Mouse (Mus musculus) midbrain, embryonic 15.5 days (tissue): ENCODE data around the gene Prr5l. TPM values are rescaled to one million over a fixed set of nuclear protein-coding genes. Genes with fewer than 3 reads are reported as not detected.
A peak's percentile ranks its signal among the peaks of the same experiment; 100 is the strongest.

ENCODE experiments used
- ATAC-seq: fragments of 200-750 bp; cut with Nextera tagmentation; replicated peaks from 2 replicates; pipeline ENCODE4 v1.8.0; 2017; ENCODE audit warnings: moderate TSS enrichment
- H3K27ac ChIP-seq: fragments of 300-500 bp; sonication (generic); 2 replicates; pipeline ENCODE4 v1.5.1; 2015; ENCODE audit warnings: mild to moderate bottlenecking, inconsistent platforms
- H3K27me3 ChIP-seq: fragments of 300-500 bp; sonication (generic); replicated peaks from 2 replicates; pipeline ENCODE4 v1.6.1; 2015; ENCODE audit warnings: inconsistent platforms
- H3K36me3 ChIP-seq: fragments of 300-500 bp; sonication (generic); replicated peaks from 2 replicates; pipeline ENCODE4 v1.6.1; 2015; ENCODE audit warnings: inconsistent platforms
- H3K4me1 ChIP-seq: fragments of 300-500 bp; sonication (generic); 2 replicates; pipeline ENCODE4 v1.6.1; 2015; ENCODE audit warnings: inconsistent platforms
- H3K4me2 ChIP-seq: fragments of 300-500 bp; sonication (generic); 2 replicates; pipeline ENCODE4 v1.6.1; 2015; ENCODE audit warnings: inconsistent platforms, mild to moderate bottlenecking, moderate library complexity
- H3K4me3 ChIP-seq: fragments of 300-500 bp; sonication (generic); 2 replicates; pipeline ENCODE4 v1.5.1; 2015; ENCODE audit warnings: mild to moderate bottlenecking, inconsistent platforms
- H3K9ac ChIP-seq: fragments of 300-500 bp; sonication (generic); 2 replicates; pipeline ENCODE4 v1.6.1; 2015; ENCODE audit warnings: mild to moderate bottlenecking, inconsistent platforms
- H3K9me3 ChIP-seq: fragments of 300-500 bp; sonication (generic); 2 replicates; pipeline ENCODE4 v1.6.1; 2016; ENCODE audit warnings: inconsistent platforms
- WGBS: fragments of 180-500 bp; shearing (Covaris S2); methylation state at CpG from one replicate; pipeline ENCODE4 v1.1.7; 2015; ENCODE audit warnings: mixed read lengths; 5-methylcytosine and 5-hydroxymethylcytosine counted together
- polyA plus RNA-seq: library from polyadenylated mRNA; unstranded; fragments of >200 nt; fragmentation: Nextera tagmentation; extraction: Ambion mirVana; gene quantifications from 2 replicates; pipeline ENCODE4 v1.2.1, GENCODE M21; 2015

Prr5l gene
- polyA plus RNA-seq, 1 experiment from 2014 or later: 4.8 TPM

DNA sequence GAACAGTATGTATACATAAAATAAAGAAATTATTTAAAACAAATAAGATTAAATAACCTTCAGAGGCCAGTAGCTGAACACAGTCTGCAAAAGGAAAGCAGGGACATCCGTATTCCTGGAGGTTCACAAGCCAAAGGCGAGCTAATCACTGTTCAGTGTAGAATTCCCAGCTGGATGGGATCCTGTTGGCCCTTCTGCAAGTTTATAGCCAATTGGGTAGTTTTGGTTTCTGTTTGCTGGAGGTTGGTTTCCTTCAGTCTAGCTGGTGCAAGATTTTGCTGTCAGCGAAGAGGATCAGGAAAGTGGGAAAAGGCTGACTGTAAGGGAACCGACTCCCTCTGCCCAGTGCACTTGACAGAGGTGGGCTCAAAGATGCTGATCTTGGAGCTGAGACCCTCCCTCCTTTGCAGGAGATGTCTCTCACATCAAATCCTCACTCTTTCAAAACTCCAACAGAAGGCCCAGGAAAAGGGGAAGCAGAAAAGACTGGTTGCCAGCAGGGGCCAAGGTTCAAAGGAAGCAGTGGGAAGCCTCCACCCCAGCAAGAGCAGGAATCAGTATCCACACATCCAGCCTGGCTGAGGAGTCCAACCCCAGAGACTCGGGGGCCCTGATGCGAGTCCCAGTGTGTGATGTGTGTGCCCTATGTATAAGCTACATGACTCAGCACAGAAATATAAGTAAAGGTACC lies 69.1 kb downstream of the Prr5l start:
- Histone ChIP-seq H3K27me3 (no peaks in the 10 kb centered on the region), H3K27ac (no peak overlapping the region), H3K4me2 (no peak overlapping the region), H3K9ac (no peak overlapping the region), H3K4me3 (no peak overlapping the region), H3K36me3 (no peaks in the 10 kb centered on the region), H3K9me3 (no peaks in the 10 kb centered on the region), H3K4me1 (no peaks in the 10 kb centered on the region)
- 80% methylated on average over 6 of the region's 6 CpGs for WGBS
- ATAC-seq: no peak

DNA sequence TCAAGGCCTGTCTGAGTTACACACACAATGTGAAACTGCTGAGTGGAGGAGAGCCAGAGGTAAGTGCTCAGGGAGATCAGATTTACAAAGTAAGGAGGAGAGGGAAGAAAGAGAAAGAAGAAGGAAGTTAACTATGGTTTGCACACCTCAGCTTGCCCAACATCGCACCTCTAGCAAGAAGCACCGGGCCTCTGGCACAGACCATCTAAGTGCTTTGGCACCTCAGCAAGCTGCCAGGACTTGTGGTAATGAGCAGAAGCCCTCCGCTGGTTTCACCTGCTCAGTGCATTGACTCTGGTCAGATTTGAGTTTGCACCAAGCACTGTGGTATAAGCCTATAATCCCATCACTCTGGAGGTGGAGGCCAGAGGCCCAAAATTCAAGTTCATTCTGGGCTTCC lies 70.9 kb downstream of the Prr5l start:
- H3K4me3 ChIP-seq: no peak overlapping the region
- H3K4me1 ChIP-seq: no peaks in the 10 kb centered on the region
- no peaks in the 10 kb centered on the region for H3K9me3 ChIP-seq
- WGBS: 89% methylated on average over 3 of the region's 3 CpGs
- ATAC-seq: no peak
- no peak overlapping the region for H3K9ac ChIP-seq
- no peak overlapping the region for H3K4me2 ChIP-seq
- H3K27ac ChIP-seq: no peak overlapping the region
- H3K36me3 ChIP-seq: no peaks in the 10 kb centered on the region
- H3K27me3 ChIP-seq: no peaks in the 10 kb centered on the region

DNA sequence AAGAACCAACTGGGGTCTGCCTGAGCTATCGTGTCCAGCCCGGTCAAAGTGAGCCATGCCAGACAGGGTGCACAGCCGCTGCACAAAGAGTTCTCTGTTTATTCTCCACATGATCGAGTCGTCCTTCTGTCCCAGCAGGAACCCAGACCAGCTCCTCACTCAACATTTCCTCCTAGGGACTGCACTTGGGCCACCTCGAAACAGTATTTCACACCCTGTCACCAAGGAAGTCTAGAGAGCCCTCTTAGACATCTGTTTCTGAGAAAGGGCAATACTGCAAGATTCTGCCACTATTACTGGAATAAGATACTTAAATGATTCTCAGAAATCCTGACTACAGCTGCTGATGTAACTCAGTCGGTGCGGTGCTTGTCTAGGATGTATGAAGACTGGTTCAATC lies 72.1 kb downstream of the Prr5l start:
- H3K27ac ChIP-seq: no peak overlapping the region
- no peak for ATAC-seq
- no peaks in the 10 kb centered on the region for H3K27me3 ChIP-seq
- no peaks in the 10 kb centered on the region for H3K9me3 ChIP-seq
- 70% methylated on average over 8 of the region's 8 CpGs for WGBS
- H3K4me1 ChIP-seq: no peaks in the 10 kb centered on the region
- H3K4me3 ChIP-seq: no peak overlapping the region
- no peaks in the 10 kb centered on the region for H3K36me3 ChIP-seq
- H3K9ac ChIP-seq: no peak overlapping the region
- H3K4me2 ChIP-seq: no peak overlapping the region

DNA sequence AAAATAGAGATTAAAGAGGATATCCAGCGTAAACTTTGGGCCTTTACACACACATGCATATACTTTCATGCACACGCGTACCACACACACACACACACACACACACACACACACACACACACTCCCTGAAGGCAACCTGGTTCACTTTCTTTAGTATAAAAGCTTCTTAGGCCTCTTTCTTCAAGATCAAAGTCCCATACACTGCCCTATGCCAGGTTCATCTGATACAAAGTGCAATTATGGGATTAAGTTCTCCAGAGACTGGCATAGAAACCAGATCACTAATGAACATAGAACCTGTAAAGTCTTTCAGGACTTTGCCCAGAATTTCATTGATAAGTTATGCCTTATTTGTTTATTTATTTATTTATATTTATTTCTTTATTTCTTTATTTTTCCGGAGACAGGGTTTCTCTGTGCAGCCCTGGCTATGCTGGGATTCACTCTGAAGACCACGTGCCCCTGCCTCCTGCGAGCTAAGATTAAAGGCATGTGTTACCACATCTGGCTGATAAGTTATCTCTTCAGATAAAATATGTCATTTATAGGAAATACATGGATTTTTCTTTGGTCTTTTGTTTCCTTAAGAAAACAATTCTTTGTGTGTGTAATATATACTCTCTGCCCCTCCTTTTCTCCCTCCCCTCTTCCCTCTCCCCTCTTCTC lies 73.1 kb downstream of the Prr5l start:
- Histone ChIP-seq H3K27me3 (no peaks in the 10 kb centered on the region), H3K27ac (no peak overlapping the region), H3K9me3 (no peaks in the 10 kb centered on the region), H3K4me3 (no peak overlapping the region), H3K4me1 (no peaks in the 10 kb centered on the region), H3K4me2 (no peak overlapping the region), H3K9ac (no peak overlapping the region), H3K36me3 (no peaks in the 10 kb centered on the region)
- ATAC-seq: no peak
- WGBS: 93% methylated on average over 6 of the region's 6 CpGs

DNA sequence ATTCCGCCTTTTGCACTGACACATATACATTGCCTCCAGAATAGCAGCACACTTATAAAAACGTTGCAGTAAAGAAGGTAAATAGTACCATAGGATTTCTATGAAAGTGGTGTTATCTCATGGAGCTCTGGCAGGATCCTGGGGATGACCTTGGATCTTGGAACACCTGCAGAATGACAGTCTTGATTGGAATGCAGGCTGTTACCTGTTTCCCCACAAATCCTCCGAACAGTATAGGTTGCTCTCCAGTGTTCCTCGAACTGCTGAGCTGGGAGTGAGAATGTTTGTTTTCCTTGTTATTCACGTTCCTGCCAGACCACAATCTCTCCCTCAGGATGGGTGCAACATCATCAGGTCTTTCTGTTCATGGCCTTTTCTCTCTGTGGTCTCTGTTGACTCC lies 75.1 kb downstream of the Prr5l start:
- 88% methylated on average over 5 of the region's 5 CpGs for WGBS
- H3K36me3 ChIP-seq: no peaks in the 10 kb centered on the region
- no peaks in the 10 kb centered on the region for H3K9me3 ChIP-seq
- no peak overlapping the region for H3K27ac ChIP-seq
- no peak overlapping the region for H3K4me3 ChIP-seq
- H3K9ac ChIP-seq: no peak overlapping the region
- no peaks in the 10 kb centered on the region for H3K4me1 ChIP-seq
- ATAC-seq: no peak
- H3K27me3 ChIP-seq: no peaks in the 10 kb centered on the region
- no peak overlapping the region for H3K4me2 ChIP-seq

DNA sequence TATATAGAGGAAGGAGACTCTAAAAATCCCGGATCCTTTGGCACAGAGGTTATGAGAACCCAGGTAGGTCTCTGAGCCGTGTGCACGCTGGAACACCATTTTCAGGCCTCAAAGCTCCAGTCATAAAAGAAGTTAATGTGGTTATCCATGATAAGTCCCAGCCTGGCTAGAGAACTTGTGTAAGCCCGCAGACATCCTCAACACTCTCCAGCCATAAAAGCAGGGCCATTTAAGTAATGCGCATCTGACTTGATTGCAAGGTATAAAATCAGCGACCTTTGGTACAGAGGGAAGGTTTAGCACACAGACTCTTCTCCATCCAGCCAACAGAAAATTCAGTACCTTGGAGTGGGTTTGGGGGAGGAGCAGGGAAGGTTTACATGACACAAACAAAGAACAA lies 80.6 kb downstream of the Prr5l start:
- ATAC-seq: no peak
- Histone ChIP-seq H3K4me2 (no peak overlapping the region), H3K4me1 (peaks cover 9% of the 10 kb centered on the region), H3K9me3 (no peaks in the 10 kb centered on the region), H3K4me3 (no peak overlapping the region), H3K27ac (no peak overlapping the region), H3K27me3 (peaks cover 4% of the 10 kb centered on the region), H3K9ac (no peak overlapping the region), H3K36me3 (no peaks in the 10 kb centered on the region)
- 92% methylated on average over 6 of the region's 6 CpGs for WGBS

DNA sequence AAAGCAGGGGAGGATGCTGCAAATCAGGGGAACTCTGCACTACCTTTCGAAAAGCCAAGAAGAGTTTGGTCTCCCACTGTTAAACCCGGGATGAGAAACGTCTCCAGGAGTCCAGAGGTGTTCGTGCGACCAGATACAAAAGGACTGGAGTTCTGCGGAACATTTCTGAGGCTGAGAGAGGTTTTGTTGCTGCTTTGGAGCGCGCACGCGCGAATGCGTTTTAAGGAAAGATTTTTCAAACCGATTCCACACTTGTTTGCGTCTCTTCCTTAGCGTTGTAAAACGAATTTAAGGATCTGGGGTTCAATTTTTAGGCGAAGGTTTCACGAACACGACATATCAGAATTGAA lies 85.0 kb downstream of the Prr5l start:
- H3K36me3 ChIP-seq: no peaks in the 10 kb centered on the region
- H3K27ac ChIP-seq: no peak overlapping the region
- no peak for ATAC-seq
- peaks cover 23% of the 10 kb centered on the region for H3K4me1 ChIP-seq
- peaks cover 24% of the 10 kb centered on the region for H3K27me3 ChIP-seq
- peak overlapping the region; percentile 40 for H3K4me3 ChIP-seq
- whole genome bisulfite sequencing: under 1% methylated on average over 19 of the region's 19 CpGs
- H3K9ac ChIP-seq: peak overlapping the region; percentile 15; the same call in 1 of the 2 replicates
- no peaks in the 10 kb centered on the region for H3K9me3 ChIP-seq
- H3K4me2 ChIP-seq: peak overlapping the region; percentile 67

DNA sequence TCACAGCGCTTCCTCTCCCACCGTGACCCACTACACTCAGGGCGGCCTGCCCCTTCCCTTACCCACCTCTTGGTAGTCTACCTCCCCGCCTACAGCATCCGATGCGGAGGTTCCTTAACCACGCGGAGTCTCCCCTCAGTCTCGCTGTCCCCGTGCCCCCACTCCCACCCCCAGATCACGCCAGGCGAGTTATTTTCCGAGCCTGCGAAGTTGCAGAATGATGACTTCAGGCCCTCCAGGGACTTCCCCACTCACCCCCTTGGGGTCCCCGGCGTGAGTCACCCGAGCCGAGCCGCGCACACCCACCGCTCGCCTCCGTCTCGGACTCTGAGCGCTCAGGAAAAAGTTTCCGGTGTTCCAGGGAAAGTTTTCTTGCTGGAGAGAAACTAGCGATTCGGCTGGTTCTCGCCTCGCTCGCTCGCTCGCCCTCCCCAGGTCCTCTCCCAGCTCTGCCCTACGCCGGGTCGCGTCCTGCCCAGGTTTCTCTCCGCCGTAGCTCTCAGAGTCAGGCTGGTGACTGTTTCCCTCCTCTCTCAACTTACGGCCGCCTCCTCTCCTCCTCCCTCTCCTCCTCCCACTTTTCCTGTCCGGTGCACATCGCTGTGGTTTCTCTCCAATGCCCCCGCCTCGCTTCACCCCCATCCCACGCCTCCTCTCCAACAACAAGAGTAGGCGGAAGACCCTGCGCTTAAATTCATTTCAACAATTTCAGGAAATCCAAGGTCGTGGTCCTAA lies 85.5 kb downstream of the Prr5l start:
- H3K4me3 ChIP-seq: peak overlapping the region; percentile 40

DNA sequence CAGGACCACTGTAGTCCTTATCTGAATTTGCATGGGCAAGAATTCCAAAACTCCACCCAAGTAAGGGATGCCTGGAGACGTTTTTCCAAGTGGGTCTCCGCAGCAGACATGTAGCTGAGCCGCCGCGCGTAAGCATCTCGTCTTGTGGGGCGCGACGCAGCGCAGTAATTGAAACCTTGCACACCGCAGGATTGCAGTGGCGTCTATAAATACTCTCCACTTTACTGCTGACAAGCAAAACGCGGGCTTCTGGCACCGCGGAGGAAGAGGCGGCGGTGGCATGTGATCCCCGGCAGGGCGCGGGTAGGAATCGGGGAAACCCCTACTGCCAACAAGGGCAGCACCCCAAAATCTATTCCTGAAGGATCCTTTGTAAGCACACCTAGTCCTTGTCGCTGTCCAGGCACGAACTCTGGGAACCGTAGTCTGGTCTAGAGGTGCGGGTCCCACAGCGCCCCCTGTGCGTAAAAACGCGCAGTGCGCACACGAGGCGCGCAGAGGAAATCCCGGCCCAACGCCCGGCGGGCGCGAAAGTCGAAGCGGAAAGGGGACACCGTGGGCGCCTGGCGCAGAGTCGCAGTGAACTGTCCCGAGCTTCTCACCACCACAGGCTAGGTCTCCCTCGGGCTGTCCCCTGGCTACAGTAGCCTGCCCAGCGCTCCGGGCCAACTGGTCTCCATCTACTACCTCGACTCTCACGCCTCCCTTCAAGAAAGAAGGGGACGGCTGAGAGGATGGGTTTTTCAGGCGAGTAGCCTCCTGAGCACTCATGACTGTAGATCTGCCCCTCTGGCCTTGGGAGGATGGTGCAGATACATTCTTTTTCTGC lies 86.3 kb downstream of the Prr5l start:
- H3K4me3 ChIP-seq: peak overlapping the region; percentile 40
- WGBS: 1% methylated on average over 55 of the region's 55 CpGs
- peaks cover 30% of the 10 kb centered on the region for H3K4me1 ChIP-seq
- H3K9ac ChIP-seq: peak overlapping the region; percentile 19; the same call in 1 of the 2 replicates
- H3K27ac ChIP-seq: no peak overlapping the region
- ATAC-seq: peak; percentile 65
- peaks cover 24% of the 10 kb centered on the region for H3K27me3 ChIP-seq
- H3K36me3 ChIP-seq: no peaks in the 10 kb centered on the region
- H3K4me2 ChIP-seq: peak overlapping the region; percentile 67
- no peaks in the 10 kb centered on the region for H3K9me3 ChIP-seq

More for the DNA sequence above, 85.5 kb downstream of the Prr5l start:
- Histone ChIP-seq H3K4me2 (peak overlapping the region; percentile 67), H3K9me3 (no peaks in the 10 kb centered on the region), H3K27me3 (peaks cover 24% of the 10 kb centered on the region), H3K36me3 (no peaks in the 10 kb centered on the region), H3K9ac (peak overlapping the region; percentile 15; the same call in 1 of the 2 replicates), H3K4me1 (peaks cover 27% of the 10 kb centered on the region), H3K27ac (no peak overlapping the region)
- peak; percentile 48 for ATAC-seq
- under 1% methylated on average over 49 of the region's 49 CpGs for WGBS

DNA sequence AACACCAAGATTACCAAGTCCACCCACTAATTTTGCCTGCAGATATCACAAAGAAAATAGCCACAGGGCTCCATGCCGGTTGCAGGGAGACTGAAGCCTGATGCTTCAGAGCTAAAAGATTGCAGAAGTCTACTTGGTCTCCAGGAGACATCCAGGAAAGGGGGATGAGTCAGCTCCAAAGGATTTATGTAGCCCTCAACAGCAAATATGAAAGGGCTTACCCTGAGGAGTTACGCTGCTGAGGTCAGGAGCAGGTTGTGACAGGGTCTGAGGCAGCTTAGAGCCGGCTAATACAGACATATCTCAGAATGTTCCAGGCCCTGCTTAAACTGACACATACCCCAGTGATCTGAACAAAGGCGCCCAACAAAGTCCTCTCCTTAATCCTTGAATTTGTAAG lies 90.7 kb downstream of the Prr5l start:
- 49% methylated on average over 4 of the region's 4 CpGs for WGBS
- Histone ChIP-seq H3K27ac (no peak overlapping the region), H3K4me3 (no peak overlapping the region), H3K4me2 (no peak overlapping the region), H3K9me3 (no peaks in the 10 kb centered on the region), H3K36me3 (no peaks in the 10 kb centered on the region), H3K9ac (no peak overlapping the region), H3K27me3 (peaks cover 19% of the 10 kb centered on the region), H3K4me1 (peaks cover 20% of the 10 kb centered on the region)
- no peak for ATAC-seq

DNA sequence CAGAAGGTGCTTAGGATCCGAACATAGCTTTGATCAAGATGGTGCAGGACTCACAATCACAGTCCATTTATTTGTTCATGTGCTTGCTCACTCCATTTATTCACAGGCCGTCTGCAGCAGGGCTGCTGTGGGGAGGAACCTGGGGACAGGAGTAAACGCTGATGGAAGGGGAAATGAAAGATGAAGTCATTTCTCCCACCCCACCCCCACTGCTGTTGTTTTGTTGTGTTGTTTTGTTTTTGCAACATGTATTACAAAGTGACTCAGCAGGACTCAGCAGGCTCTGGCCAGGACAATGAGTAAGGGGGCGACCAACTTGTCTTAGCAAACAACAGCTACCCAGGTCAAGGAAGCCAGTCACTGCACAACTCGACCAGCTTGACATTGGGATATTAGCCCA lies 99.6 kb downstream of the Prr5l start:
- Histone ChIP-seq H3K4me1 (0 out of 2 replicates have a peak, but pooled peaks cover 9% of the 10 kb centered on the region), H3K27me3 (no peaks in the 10 kb centered on the region), H3K36me3 (no peaks in the 10 kb centered on the region), H3K4me3 (no peak overlapping the region), H3K27ac (no peak overlapping the region), H3K4me2 (no peak overlapping the region), H3K9ac (no peak overlapping the region), H3K9me3 (no peaks in the 10 kb centered on the region)
- WGBS: 37% methylated on average over 5 of the region's 5 CpGs
- no peak for ATAC-seq

DNA sequence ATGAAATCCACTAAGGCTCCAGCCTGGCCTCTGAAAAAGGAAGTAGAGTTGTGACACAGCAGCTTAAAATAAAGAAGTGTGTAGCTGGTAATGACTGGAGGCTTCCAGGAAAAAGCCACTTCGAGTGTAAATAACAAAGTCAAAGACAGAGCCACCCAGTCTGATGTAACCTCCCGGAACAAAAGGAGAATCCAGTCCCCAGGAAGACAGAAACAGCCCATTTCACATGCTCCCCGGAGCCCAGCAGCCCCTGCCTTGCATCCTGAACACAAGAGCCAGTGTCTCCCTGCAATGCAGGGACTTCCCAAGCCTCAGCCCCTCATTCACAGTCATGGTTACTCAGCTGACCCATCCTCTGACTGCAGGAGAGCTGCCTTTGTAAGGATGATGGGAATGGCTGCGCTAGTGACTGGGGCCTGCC lies 101.5 kb downstream of the Prr5l start:
- Histone ChIP-seq H3K27ac (no peak overlapping the region), H3K4me3 (no peak overlapping the region), H3K9me3 (no peaks in the 10 kb centered on the region), H3K9ac (no peak overlapping the region), H3K36me3 (no peaks in the 10 kb centered on the region), H3K4me2 (no peak overlapping the region), H3K27me3 (no peaks in the 10 kb centered on the region), H3K4me1 (0 out of 2 replicates have a peak, but pooled peaks cover 9% of the 10 kb centered on the region)
- 67% methylated on average over 4 of the region's 4 CpGs for WGBS
- ATAC-seq: no peak
